Mouse (Mus musculus) heart, postnatal 4 days (tissue): ENCODE measurements around the gene Taf5l. TPM values are rescaled to one million over a fixed set of nuclear protein-coding genes. Genes with fewer than 3 reads are reported as not detected.

ENCODE experiments used
- DNase-seq: peaks from one replicate; pipeline ENCODE4 v3.0.0; 2021
- microRNA-seq, 2 experiments: library from miRNA; unstranded; fragments of <30 nt; microRNA quantifications; one replicate each; pipeline ENCODE4 v1.2.0; 2021 to 2022
- total RNA-seq, 2 experiments: library from RNA; stranded (reverse); gene quantifications; 2 replicates each; pipeline ENCODE4 v1.2.3; 2021

Taf5l gene
- total RNA-seq, 2 experiments from 2014 or later, result 27.5 to 29.9 TPM

- DNase-seq, result no peak
Measured at GRCm38 (mm10) chr8:123959473-123959872, 61.7 kb downstream of the Taf5l start.

GRCm38 (mm10) chr8:123958130-123958529 lies 63.1 kb downstream of the Taf5l start:
- peak; percentile 40 for DNase-seq

DNA sequence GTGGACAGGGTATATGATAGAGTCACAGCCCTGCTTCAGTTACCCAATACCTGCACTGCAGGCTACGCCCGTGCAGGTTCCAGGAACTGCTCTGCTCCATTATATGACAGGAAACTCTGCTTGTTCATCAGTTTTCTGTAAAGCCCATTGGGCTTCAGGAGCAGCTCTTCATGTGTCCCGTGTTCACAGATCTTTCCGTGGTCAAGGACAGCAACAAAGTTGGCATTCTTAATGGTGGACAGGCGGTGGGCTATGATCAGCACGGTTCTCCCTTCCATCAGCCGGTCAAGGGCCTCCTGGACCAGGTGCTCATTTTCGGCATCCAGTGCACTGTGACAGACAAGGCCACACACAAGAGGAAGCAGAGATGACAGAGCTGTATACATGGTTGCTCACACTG lies 67.0 kb downstream of the Taf5l start:
- no peak for DNase-seq

GRCm38 (mm10) chr8:123953686-123954085 lies 67.5 kb downstream of the Taf5l start:
- DNase-seq, result no peak

DNA sequence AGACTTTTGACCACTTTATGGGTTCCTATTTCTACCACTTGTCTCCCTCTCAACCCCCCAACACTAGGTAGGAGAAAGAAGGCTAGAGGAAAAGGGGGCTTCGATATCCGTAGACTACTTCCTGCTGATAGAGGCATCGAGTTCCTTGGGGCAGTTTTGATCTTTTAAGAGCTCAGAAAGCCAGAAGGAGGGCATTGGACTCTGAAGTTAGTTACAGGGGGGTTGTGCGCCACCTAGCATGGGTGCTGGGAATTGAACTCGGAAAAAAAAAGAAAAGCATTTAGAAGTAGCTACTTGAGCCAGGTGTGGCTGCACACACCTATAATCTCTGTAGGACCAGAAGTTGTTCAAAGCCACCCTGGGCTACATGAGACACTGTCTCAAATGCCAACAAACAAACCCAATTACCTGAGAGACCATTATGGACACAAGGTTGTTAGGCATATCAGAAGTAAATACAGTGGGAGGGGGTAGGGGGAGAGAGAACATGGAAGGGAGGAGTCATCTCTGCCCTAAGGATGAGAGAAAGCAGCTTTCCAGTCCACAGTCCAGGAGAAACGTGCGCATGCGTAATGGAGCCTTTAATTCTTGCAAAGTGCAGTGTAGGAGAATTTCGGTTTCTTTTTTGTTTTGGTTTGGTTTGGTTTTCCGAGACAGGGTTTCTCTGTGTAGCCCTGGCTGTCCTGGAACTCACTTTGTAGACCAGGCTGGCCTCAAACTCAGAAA lies 71.0 kb downstream of the Taf5l start:
- DNase-seq, result peak; percentile 64

DNA sequence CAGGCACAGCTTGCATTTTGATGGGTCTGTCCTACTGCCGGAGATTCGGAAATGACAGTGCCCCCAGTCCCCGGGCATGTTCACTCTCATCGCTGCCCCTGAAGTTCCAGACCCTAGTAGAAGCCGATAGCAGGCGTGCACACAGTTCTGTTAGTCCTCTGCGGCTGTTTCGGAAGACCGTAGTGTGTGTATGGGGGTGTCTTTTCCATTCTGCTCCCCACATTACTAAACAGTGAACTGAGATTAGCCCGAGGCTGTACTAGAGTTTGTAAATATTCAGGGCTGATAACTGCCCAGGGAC lies 71.6 kb downstream of the Taf5l start:
- DNase-seq, result no peak

DNA sequence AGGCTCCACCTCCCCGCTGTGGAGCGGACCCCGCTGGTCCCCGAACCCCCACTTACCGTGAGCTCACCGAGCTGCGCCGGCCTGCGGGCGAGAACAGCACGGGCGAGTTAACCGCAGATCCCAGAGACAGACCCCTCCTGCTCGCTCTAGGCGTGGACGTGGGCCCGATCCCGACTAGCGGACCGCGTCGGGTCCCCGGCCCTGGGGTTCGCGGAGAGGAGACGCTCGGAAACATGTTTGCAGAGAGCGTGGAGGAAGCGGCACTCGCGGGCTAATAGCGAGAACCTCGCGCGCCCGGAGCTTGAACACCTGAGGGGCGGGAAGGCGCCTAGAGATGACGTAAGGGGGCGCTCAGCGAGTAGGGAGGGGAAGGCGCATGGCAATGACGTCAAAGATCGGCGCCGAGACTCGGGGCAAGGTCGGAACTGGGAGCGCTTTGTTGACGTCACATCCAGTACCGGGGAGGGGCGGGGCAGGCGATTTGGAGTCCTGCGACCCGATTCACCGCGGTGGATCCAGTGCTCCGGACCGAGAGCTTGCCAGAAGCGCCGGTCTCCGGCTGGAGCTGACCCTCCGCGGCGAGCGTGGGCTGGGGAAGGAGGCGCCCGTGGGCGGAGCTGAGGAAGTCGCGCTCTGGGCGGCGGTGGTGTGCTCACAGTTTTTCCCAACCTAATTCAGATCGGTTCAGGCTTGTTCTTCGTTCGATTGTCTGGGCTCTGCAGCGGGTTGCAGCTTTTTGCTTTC lies 72.1 kb downstream of the Taf5l start, which contains the start of gene Nup133:
TSS of gene Nup133 (minus strand) at position 324 of the 744 bp plus-strand sequence.
- peak; percentile 100 for DNase-seq

Small RNA genes within 50 kb of the gene (microRNA-seq; reads per million reads assigned to microRNA genes)
- gene Mir1967, result 0 reads per million in 2 experiments

Other genes with a start within 250 kb of the Taf5l start
- 10 to 100 TPM in 1 of 2 experiments, 1 to 10 TPM in 1; 9.4 to 12.0 TPM for gene Rab4a, start 215.4 kb downstream of the Taf5l start, total RNA-seq
- 1 to 10 TPM; 4.6 to 5.4 TPM for gene Ccsap, start 161.2 kb downstream of the Taf5l start, total RNA-seq
- 100 to 1,000 TPM; 369 to 594 TPM for gene Acta1, start 126.6 kb downstream of the Taf5l start, total RNA-seq
- 10 to 100 TPM; 20.1 to 21.5 TPM for gene Nup133, start 72.1 kb downstream of the Taf5l start, total RNA-seq
- 10 to 100 TPM; 36.9 to 37.8 TPM for gene Abcb10, start 38.3 kb downstream of the Taf5l start, total RNA-seq
- 10 to 100 TPM; 10.8 to 11.1 TPM for gene Urb2, start 111 bp upstream of the Taf5l start, total RNA-seq
- gene Galnt2, start 210.0 kb upstream of the Taf5l start, total RNA-seq, result 10 to 100 TPM; 47.2 to 52.9 TPM